Mouse (Mus musculus): ENCODE data around the gene Rhoh.

Gene Rhoh

DNA sequence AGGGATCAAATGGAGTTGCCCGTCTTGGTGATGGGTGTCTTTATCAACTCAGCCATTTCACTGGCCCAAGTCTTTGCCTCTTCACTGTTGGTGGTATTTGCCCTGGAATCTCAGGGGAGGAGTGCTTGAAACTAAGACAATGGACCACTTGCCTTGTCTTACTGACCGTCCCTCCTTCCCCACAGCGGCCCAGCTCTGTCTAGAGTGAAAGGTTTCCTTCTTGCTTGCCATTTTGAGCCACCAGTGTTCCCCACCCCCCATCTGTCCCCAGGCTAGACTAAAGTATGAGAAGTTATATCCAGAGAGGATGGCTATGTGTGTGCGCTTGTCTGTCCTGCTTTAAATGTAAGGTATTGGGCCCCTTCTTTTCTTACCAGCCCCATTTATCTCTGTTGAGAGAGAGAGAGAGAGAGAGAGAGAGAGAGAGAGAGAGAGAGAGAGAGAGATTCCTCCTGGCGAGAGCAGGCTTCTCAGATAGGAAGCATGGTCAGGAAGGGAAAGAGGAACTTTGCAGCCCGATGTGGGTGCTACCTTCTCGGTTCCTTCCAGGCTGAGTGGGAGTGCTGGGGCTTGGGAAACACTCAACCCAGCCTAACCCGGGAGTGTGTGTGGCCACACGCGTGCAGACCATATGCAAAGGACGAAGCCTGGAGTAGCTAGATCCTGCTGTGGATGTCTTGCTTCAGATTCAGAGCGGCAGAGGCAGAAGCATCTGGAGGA is 572 bp upstream of the Rhoh start:
- DNase-seq (ENCODE audit: low spot score), result no peak

- DNase-seq (ENCODE audit: low spot score), result no peak
Measured at GRCm38 (mm10) chr5:65862217-65862927, 1.4 kb downstream of the Rhoh start.

GRCm38 (mm10) chr5:65863349-65863749 is 2.3 kb downstream of the Rhoh start:
- DNase-seq (ENCODE audit: low spot score), result no peak

DNA sequence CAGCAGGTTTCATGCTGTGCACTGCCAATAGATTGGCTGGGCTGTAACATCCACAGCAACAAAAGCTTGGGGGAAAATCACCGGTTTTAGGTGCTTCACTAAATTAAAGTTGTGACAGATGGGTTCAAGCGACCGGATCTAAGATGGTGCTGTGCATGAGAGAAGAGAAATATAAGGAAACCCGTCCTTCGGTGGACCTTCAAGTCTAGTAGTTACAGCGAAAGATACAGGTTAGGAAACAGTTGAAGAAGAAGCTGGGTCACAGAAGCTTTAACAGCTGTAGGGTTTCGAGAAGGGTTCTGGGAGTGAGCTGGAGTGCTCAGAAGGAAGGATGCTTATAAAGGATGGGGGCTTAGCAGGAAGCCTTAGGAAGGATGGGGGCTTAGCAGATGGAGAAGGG is 3.5 kb downstream of the Rhoh start:
- no peak for DNase-seq (ENCODE audit: low spot score)

DNA sequence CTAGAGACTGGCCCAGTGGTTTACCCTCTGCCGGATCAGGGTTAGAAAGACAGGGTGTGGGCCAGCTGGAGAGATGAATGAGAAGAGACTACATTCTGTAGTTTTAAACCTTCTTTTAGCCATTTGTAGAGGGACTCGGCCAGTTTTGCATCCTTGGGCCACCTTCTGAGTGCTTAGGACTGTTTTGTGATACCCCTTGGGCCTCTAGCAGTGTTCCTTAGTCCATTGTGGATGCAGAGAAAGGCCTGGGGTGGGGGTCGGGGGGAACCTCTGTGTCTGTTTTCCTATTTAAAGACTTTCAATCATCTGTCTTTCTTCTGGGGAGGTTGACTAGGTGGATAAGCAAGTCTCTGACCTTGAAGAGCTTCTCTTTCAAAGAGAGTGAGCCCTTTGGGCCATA is 3.9 kb downstream of the Rhoh start:
- no peak for DNase-seq (ENCODE audit: low spot score)

GRCm38 (mm10) chr5:65866591-65866990 is 5.6 kb downstream of the Rhoh start:
- no peak for DNase-seq (ENCODE audit: low spot score)

- no peak for DNase-seq (ENCODE audit: low spot score)
Measured at GRCm38 (mm10) chr5:65867380-65868116, 6.5 kb downstream of the Rhoh start.

DNA sequence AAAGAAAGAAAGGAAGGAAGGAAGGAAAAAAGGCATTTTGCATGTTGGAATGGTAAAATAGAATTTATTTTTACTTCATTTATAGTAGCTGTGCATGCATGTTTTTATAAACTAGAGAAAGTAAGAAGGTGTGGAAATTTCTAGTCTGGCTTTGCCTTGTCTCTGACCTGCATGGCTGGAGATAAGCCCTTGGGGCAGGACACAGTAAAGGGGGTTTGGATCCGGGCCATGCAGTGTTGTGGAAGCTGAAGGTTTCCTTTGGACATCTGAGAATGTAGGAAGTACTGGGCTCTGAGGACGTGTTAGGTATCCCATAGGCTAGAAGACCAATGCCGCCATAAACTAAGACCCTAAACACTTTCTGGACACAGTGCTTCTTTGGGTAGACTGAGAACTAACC is 7.4 kb downstream of the Rhoh start:
- DNase-seq (ENCODE audit: low spot score), result no peak

- no peak for DNase-seq (ENCODE audit: low spot score)
Measured at GRCm38 (mm10) chr5:65869660-65870059, 8.6 kb downstream of the Rhoh start.

- no peak for DNase-seq (ENCODE audit: low spot score)
Measured at GRCm38 (mm10) chr5:65871276-65871875, 10.4 kb downstream of the Rhoh start.

DNA sequence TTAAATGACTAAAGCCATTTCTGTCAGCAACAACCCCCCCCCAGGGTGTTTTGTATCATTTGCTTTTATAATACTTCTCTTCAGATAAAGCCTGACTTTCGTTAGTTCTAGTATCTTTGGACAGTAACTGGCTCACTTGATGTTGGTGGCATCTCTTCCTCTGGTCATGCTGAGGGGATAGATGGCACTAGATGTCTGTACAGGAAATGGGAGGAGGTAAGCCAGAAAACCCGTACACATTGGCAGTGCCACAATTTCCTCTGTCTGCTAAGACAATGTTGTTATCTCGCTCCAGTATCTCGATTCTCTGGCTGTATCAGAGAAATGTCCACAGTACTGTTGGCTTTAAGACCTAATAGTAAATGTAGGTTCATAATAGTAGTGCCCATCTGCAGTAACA is 12.2 kb downstream of the Rhoh start:
- DNase-seq (ENCODE audit: low spot score), result no peak

DNA sequence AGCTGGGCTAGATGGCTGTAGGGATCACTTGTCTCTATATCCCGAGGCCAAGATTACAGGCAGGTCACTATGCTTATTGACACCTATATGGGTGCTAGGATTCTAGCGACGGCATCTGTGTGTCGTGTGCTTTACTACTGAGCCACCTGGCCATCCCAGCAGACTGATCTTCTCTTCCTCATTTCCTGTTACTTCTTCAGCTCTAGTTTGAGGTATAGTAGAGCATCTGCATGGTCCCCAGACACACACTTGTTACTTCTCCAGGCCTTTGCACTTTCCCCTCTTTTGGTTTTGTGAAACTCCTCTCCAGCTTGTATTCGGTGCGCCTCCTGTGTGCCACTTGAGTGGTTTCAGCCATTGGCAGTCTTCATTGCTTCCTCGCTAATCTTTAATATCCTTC is 14.3 kb downstream of the Rhoh start:
- no peak for DNase-seq (ENCODE audit: low spot score)

DNA sequence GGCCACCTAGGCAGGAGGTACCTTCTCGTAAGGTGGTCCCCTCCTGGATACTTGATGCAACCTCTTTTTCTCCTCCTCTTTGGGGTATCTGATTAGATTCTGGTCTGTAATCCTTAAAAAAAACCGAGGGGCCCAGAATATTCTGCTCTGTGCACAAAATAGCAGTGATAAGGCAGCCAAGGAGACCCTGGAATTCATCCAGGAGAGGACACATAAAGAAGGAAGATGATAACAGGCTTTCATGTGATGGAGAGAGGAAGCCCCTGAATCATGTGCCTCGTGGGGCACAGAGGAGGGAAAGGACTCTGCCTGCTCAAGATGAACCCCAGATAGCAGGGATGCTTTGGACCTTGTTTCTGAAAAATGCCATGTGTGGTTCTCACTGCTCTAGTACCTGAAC is 17.4 kb downstream of the Rhoh start:
- no peak for DNase-seq (ENCODE audit: low spot score)

DNA sequence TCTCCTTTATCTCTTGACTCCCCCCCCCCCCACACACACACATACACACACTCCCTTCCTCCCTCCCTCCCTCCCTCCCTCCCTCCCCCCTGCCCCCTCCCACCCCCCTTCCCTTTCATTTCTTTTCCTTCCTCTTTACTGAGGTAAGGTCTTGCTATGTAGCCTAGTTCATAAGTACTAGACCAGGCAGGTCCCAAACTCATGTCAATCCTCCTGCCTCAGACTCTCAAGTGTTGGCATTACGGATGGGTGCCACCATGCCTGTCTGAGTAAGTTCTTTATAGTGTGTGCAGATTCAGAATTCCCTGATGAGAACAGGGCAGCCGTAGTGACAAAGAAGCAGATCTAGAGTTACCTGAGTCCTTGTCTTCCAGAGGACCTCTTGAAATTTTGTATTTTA is 20.2 kb downstream of the Rhoh start:
- no peak for DNase-seq (ENCODE audit: low spot score)

DNA sequence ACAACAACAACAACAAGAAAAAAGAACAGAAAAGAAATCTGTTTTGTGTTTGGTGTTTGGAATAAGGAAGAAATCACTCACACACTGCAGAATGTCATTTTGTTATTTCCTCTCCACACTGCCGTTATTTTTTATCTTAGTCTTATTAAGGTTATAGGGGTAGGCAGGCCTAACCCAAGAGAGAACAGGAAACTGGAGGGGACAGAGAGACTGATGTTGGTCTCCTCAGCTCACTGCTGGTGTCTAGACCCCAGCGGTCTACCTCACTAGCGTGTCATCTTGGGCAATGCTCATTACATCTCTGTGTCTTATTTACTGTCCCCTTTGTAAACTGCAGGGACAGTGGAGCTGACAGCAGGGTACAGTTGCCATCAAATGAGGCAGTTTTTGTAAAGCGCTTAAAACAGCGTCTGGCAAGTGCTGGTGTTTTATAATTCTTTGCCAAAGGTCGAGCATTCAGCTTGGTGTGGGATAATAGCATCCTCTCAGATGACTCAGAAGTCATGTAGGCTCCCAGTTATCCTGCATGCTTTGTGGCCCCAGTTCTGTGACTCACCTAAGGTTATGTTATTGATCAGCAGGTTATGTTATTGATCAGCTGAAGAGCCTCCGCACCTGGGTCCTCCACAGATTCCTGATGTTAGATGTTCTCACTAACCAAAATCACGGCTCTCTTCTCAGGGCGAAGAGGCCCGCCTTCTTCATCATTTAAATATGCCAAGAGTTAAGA is 21.6 kb downstream of the Rhoh start:
- DNase-seq (ENCODE audit: low spot score), result no peak

GRCm38 (mm10) chr5:65883355-65883754 is 22.3 kb downstream of the Rhoh start:
- no peak for DNase-seq (ENCODE audit: low spot score)

- no peak for DNase-seq (ENCODE audit: low spot score)
Measured at GRCm38 (mm10) chr5:65885699-65886443, 24.9 kb downstream of the Rhoh start.

GRCm38 (mm10) chr5:65888102-65888501 is 27.1 kb downstream of the Rhoh start:
- DNase-seq (ENCODE audit: low spot score), result no peak

DNA sequence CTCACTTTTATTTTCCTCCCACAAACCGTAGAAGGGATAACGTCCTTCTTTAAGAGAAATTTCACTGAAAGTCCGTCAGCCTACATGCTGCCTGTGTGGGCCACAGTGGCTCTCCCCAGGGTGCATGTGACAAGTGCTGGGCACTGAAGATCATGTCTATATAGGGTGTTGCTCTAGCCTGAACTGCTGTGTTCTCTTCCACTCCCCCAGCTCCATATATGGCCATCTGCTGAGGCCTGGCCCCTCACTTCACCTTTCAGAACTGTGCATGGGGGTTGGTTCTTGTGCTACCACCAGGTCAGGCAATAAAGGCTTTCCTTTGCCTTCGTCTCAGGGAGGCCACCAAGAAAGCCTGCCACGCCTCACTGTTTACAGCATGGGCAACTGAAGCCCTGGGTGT is 28.0 kb downstream of the Rhoh start:
- no peak for DNase-seq (ENCODE audit: low spot score)

DNA sequence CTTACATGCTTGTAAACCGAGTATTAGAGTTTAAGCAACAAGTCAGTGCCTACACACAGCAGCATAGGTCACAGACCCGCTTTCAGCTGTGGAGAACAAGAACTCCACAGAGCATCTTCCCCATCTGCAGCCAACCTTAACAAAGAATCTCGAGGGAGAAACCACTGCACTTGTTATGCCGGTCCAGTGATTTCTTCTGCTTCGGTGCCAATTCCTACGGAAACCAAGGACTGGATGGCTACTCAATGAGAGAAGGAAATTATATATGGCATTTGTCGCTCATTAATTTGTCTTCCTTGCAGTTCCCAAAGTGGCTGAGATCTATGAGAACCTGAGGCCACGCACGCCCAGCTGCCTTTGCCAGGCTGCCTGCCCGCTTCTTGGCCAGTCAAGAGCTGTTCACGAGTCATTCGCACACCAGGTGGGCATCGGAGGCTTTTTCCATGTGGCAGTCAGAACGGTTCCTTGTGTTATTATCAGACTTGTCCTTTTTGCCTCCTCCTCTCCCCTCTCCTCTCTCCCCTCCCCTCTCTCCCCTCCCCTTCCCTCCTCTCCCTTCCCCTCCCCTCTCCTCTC is 30.3 kb downstream of the Rhoh start:
- no peak for DNase-seq (ENCODE audit: low spot score)

GRCm38 (mm10) chr5:65895121-65895692 is 34.2 kb downstream of the Rhoh start:
- no peak for DNase-seq (ENCODE audit: low spot score)
